Mouse (Mus musculus) kidney, postnatal 25 days (tissue): ENCODE measurements at regions not wholly inside any gene's neighbourhood (a gene's known extent, or its start where the extent isn't known, plus 50 kb on each side); places are given as distances from the start of the nearest gene placed in this dataset.
"Not testable (repeated sequence)": the region's sequence is repeated elsewhere in the genome, so short reads cannot be mapped to it uniquely, and the experiment has no call there.

Experiments
- DNase-seq, 2 experiments: peaks; one replicate each; pipeline ENCODE4 v3.0.0; 2021; ENCODE audit warnings: mixed read lengths in 2 of 2

- no peak for DNase-seq
These were observed 164.2 kb upstream of the Kit start for GRCm38 (mm10) chr5:75410240-75411186.

- DNase-seq = not testable (repeated sequence)
These were observed 155.4 kb upstream of the Kit start for GRCm38 (mm10) chr5:75419282-75419681.

- no peak for DNase-seq
These were observed 141.8 kb upstream of the Kit start for GRCm38 (mm10) chr5:75432885-75433284.

DNA sequence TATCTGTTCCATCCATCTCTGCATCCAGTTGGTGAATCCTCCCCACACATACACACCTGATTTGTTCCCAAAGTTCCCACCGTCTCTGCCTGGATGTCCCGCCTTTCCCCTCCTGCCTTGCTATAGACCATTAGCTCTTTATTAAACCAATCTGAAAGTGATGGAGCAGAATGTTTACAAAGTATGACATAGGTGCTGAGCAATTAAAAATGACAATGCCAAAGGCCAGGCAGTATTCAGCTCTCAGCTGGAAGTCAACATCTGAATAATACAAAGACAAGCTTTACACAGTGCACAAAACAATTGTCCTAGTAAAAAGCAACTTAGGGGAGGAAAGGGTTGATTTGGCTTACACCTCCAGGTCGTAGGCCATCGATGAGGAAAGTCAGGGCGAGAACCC lies 136.8 kb upstream of the Kit start:
- DNase-seq = no peak

DNA sequence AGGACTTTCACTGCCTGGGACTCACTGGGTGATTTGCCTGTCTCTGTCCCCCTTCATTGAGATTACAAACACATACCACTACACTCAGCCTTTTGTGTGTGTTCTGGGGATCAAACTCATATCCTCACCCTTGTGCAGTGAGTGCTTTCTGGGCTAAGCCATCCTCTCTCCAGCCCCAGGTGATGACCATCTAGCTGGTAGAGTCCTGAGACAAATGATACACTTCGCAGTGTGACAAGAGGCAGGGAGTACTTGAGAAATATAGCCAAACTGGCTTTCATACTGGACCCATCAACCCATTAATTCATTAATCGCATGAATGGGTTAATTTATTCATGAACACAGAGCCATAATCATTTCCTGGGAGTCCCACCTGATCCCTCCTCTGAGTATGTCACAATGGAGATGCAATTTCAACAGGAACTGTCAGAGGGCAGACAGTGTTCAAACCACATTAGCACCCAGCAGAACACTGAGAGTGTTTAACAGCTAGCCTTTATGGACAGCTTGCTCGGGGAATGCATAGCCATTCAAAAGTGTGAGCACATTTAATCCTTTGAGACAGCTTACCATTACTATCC lies 130.6 kb upstream of the Kit start:
- DNase-seq = no peak

GRCm38 (mm10) chr5:75446386-75446785 lies 128.3 kb upstream of the Kit start:
- no peak for DNase-seq

DNA sequence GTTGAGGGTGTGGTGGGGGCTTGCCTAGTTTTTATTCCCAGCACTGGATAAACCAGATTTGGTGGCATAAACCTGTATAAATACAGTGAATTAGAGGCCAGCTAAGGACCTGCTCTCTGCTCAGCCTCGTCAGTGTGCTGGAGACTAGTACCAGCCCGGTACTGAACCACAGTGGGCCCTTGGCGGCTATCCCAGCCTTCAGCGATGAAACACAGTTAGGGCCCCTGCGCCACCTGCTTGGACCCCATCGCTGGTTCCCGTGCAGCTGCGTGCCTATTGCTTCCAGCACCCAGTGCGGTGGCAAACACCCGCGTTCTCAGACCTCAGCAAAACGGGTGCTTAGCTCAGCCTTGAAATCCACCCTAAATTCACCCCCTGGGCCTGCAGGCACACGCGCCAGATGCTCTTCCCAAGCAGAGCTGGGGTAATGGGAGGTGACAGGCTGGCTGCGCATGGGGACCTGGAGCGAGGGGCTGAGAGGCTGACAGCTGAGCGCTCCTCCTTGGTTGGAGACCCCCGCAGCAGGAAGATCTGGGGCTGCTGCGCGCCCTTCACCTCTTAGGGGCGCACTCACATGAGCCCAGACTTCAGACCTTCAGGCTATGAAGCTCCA lies 124.7 kb upstream of the Kit start:
- DNase-seq = no peak

DNA sequence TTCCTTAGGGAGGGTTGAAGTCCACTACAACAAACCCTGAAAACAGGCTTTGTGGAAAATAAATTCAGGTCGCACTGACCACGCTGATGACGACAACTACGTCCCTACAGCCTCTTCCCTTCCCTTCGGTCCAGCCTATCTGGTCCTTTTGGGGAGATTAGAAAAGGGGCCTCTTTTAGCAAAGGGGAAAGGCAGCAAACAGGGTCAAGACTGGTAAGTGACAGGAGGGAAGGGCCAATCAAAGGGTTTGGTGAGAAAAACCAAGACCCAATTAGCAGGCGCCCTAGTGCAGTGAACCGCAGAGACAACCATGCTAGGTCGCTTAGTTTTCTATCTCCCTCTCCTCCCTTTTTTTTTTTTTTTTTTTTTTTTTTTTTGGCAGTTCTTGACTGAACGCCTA lies 124.2 kb upstream of the Kit start:
- peak in 1 of 2 experiments; percentile 37 for DNase-seq

- no peak for DNase-seq
These were observed 123.6 kb upstream of the Kit start for GRCm38 (mm10) chr5:75451081-75451480.

DNA sequence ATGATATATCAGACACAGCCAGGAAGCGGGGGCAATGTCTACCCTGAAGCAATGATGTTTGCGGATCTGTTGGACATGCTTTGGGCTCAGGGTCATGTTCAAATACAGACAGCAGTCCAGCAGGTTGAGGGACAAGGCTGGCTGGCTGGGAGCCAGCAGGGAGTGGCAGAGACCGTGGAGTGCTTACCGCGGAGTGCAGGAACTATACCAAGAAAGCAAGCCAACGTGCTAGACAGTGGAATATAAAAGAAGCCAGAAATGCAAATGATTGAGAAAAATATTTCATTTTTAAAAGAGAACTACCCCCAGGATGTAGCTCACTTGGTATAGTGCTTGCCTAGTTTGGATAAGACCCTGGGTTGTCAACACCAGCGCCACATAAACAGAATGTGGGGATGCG lies 123.0 kb upstream of the Kit start:
- peak; percentile 46 to 65 for DNase-seq

- DNase-seq = no peak
These were observed 120.8 kb upstream of the Kit start for GRCm38 (mm10) chr5:75453757-75454390.

- DNase-seq = no peak
These were observed 119.7 kb upstream of the Kit start for GRCm38 (mm10) chr5:75454961-75455541.

DNA sequence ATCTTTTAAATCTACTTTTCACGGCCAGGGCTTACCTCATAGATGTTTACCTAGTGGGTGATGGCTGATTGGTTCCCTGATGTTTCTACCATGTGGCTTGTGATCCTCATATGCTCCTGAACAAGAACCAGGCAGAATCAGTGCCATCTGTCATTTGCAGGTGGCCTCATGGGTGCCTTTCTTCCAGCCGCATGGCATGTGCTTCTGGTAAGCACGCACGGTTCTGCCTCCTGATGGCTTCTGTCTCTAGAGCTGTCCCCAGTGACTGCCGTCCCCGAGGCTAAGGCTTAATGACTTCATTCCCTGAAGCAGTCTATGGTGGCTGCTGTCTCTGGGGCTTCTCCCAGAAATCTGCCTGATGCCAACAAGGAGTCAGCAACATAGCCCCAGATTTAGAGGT lies 117.3 kb upstream of the Kit start:
- no peak for DNase-seq

DNA sequence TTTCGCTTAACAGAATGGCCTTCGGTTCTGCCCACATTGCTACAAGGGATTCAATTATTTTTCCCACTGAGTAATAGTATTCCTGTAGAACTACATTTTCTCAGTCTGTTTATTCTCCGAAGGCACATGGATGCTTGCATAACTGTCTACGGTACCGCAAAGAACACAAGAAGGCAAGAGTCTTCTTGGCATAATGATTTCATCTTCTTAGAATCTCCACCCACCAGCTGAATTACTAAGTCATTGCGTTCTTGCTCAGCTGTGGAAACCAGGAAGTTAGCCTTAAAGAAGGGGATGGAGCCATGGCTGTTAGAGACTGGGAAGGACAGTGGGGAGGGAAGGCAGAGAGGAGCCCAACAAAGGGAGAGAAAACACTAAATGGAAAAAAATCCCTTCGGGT lies 116.4 kb upstream of the Kit start:
- DNase-seq = no peak

GRCm38 (mm10) chr5:75459758-75460354 lies 114.9 kb upstream of the Kit start:
- DNase-seq = no peak

DNA sequence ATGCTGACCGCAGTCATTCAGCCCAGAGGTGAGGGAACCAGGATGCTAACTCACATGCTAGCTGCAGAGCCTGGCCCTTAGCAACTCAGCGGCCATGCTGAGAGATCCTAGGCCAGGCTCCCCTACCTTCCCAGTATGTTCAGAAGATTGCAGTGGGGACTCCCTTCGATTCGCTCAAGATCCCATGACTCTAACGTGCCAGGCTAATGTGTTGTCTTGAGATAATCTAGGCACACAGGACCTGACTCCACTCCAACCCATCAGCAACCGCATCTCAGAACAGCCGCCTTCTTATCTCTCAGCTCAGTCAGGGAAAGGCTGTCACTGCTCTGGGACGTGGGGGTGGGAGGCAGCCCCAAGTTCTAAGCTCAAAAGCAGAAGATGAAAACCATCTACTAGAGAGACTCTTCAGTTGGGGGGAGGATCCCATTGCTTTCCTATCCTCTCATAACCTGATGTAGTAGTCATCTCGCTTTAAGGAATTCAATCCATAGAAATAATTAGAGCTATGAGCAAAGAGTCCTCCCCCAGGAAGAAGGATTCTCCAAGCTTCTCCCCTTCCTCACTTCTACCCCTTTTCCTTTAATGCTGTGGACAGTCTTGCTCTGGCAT lies 114.2 kb upstream of the Kit start:
- no peak for DNase-seq

GRCm38 (mm10) chr5:75461368-75461767 lies 113.3 kb upstream of the Kit start:
- no peak for DNase-seq

DNA sequence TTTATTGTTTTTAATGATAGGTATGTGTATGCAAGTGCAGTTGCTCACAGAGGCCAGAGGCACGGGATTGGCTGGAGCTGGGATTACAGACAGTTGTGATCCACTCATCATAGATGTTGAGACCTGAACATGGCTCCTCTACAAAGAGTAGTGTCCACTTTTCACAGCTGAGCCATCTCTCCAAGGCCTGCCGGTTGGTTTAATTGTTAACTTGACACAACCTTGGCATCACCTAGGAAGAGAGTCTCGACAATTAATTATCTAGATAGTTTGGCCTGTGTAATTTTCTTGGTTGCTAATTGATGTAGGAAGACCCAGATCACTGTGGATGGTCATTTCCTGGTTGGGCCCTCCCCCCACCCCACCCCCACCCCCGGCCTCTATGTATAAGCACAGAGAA lies 111.1 kb upstream of the Kit start:
- peak; percentile 45 to 46 for DNase-seq

DNA sequence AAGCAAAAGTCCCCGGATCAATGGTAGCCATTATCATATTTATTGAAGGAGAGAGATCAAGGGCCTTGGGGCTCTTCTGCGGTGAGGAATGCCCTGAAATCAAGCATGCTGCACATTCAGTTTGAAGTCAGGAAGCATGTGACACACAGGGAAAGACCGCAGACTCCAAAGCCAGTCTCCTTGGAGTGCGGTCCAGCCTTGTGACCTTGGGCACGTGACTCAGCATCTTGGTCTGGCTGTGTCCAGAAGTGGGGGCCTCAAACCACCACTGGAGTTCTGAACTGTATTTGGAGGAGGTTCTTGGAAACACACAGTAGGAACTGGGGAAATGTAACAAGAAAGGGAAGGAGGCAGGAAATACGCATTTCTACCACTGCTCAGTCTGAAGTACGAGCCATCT lies 109.0 kb upstream of the Kit start:
- DNase-seq = peak; percentile 7 to 48

DNA sequence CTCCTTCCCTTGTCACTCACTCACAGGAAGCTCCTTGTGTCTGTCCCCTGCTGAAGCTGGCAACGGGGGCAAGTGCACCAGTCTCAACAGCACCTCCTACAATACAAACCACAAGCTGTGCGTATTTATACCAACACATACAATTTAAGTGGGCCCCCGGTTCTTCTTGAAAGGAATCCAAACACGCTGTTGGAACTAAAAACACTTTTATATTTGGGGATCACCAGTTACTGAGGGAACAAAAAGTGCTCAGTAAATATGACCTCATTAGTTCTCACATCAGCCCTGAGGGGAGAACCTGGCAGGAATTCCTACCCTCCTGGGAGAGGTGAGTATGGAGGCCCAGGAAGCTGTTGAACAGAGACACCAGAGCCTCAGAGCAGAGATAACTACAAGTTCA lies 107.8 kb upstream of the Kit start:
- no peak for DNase-seq

GRCm38 (mm10) chr5:75467916-75468315 lies 106.8 kb upstream of the Kit start:
- peak; percentile 46 for DNase-seq

DNA sequence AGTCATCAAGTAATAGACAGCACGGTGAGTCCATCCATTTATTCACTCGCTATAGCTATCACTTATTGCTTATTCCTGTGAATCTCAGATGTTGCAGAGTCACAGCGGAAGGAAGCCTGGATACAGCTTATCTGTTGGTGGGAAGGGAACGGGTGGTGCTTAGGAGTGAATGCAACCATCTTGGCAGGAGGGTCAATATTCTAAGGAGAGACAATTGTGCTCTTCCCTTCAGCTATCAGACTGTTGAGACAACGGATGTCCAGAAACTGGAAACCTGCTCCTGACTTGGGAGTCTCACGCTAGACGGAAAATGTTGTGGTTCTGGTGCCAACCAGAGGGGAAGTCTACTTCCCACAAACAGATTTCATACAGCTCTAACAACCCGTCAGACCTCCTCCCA lies 103.7 kb upstream of the Kit start:
- no peak for DNase-seq
